Mouse (Mus musculus) ES-Bruce4 (cell line): Measurements from ENCODE around the gene 3110082I17Rik.

Experiments
- CTCF ChIP-seq: IDR thresholded peaks from one replicate; pipeline ENCODE4 v1.8.1; 2011; ENCODE audit warnings: low read depth, low read length
- POLR2A ChIP-seq: IDR thresholded peaks from one replicate; pipeline ENCODE4 v1.8.1; 2011; ENCODE audit warnings: low read length; ENCODE audit not compliant: insufficient read depth

GRCm38 (mm10) chr5:139358653-139359052 lies 101.7 kb downstream of the 3110082I17Rik start:
- TF ChIP-seq CTCF, result peak; percentile 74
- TF ChIP-seq POLR2A, result no peak
